Mouse (Mus musculus) frontal cortex, postnatal 10 days (tissue): Measurements from ENCODE around the gene Aldh5a1.

Experiments
- DNase-seq, 2 experiments: peaks; one replicate each; pipeline ENCODE4 v3.0.0; 2022; ENCODE audit warnings: low spot score in 2 of 2, mixed read lengths in 1 of 2

Gene Aldh5a1

GRCm38 (mm10) chr13:24933199-24933598, 4.3 kb downstream of the Aldh5a1 start:
- DNase-seq = no peak

- no peak for DNase-seq
Observed at GRCm38 (mm10) chr13:24930591-24930990, 6.9 kb downstream of the Aldh5a1 start.

- DNase-seq = no peak
Observed at GRCm38 (mm10) chr13:24923991-24924390, 13.5 kb downstream of the Aldh5a1 start.

GRCm38 (mm10) chr13:24921281-24921680, 16.2 kb downstream of the Aldh5a1 start:
- no peak for DNase-seq

- DNase-seq = no peak
Observed at GRCm38 (mm10) chr13:24920333-24920977, 17.0 kb downstream of the Aldh5a1 start.

- DNase-seq = no peak
Observed at GRCm38 (mm10) chr13:24915831-24916230, 21.6 kb downstream of the Aldh5a1 start.

- no peak for DNase-seq
Observed at GRCm38 (mm10) chr13:24914915-24915314, 22.5 kb downstream of the Aldh5a1 start.

- no peak for DNase-seq
Observed at GRCm38 (mm10) chr13:24913576-24913975, 23.9 kb downstream of the Aldh5a1 start.

GRCm38 (mm10) chr13:24909112-24909511, 28.3 kb downstream of the Aldh5a1 start:
- DNase-seq = no peak

GRCm38 (mm10) chr13:24906831-24907570, 30.5 kb downstream of the Aldh5a1 start:
- DNase-seq = no peak

- no peak for DNase-seq
Observed at GRCm38 (mm10) chr13:24905422-24905821, 32.0 kb downstream of the Aldh5a1 start.

- no peak for DNase-seq
Observed at GRCm38 (mm10) chr13:24903412-24903811, 34.0 kb downstream of the Aldh5a1 start.

GRCm38 (mm10) chr13:24901916-24902315, 35.5 kb downstream of the Aldh5a1 start:
- no peak for DNase-seq

- no peak for DNase-seq
Observed at GRCm38 (mm10) chr13:24893880-24894279, 43.6 kb downstream of the Aldh5a1 start.

- DNase-seq = no peak
Observed at GRCm38 (mm10) chr13:24892516-24892915, 44.9 kb downstream of the Aldh5a1 start.

- DNase-seq = no peak
Observed at GRCm38 (mm10) chr13:24889554-24889953, 47.9 kb downstream of the Aldh5a1 start.

- no peak for DNase-seq
Observed at GRCm38 (mm10) chr13:24882411-24882810, 55.0 kb downstream of the Aldh5a1 start.

GRCm38 (mm10) chr13:24880704-24881103, 56.8 kb downstream of the Aldh5a1 start:
- DNase-seq = no peak

- no peak for DNase-seq
Observed at GRCm38 (mm10) chr13:24880208-24880607, 57.3 kb downstream of the Aldh5a1 start.

- DNase-seq = no peak
Observed at GRCm38 (mm10) chr13:24879359-24880040, 58.0 kb downstream of the Aldh5a1 start.

GRCm38 (mm10) chr13:24868233-24868632, 69.2 kb downstream of the Aldh5a1 start:
- no peak for DNase-seq

- no peak for DNase-seq
Observed at GRCm38 (mm10) chr13:24867789-24868188, 69.7 kb downstream of the Aldh5a1 start.
